Mouse (Mus musculus) embryo, embryonic 10 days (tissue): ENCODE results near the gene Syngr4.
A peak's percentile ranks its signal among the peaks of the same experiment; 100 is the strongest.
"Not testable (repeated sequence)": the region's sequence is repeated elsewhere in the genome, so short reads cannot be mapped to it uniquely, and the experiment has no call there.

ENCODE experiments used
- DNase-seq: peaks from one replicate; pipeline ENCODE4 v3.0.0-alpha.2; 2015; ENCODE audit warnings: low spot score

Syngr4 gene

GRCm38 (mm10) chr7:45896517-45897257, at the start of gene Syngr4, which contains the start of gene Tmem143:
TSS of gene Syngr4 (minus strand) at chr7:45896714.
TSS of gene Tmem143 (plus strand) at chr7:45896941.
- peak; percentile 100 for DNase-seq

GRCm38 (mm10) chr7:45943280-45943679, 46.8 kb upstream of the Syngr4 start:
- DNase-seq, result not testable (repeated sequence)

GRCm38 (mm10) chr7:45941986-45942385, 45.5 kb upstream of the Syngr4 start:
- no peak for DNase-seq

- no peak for DNase-seq
Observed at GRCm38 (mm10) chr7:45939836-45940235, 43.3 kb upstream of the Syngr4 start.

- DNase-seq, result peak; percentile 87
Observed at GRCm38 (mm10) chr7:45935114-45935513, 38.6 kb upstream of the Syngr4 start.

- not testable (repeated sequence) for DNase-seq
Observed at GRCm38 (mm10) chr7:45933766-45934165, 37.3 kb upstream of the Syngr4 start.

- DNase-seq, result no peak
Observed at GRCm38 (mm10) chr7:45929688-45930087, 33.2 kb upstream of the Syngr4 start.

- no peak for DNase-seq
Observed at GRCm38 (mm10) chr7:45928626-45929295, 32.2 kb upstream of the Syngr4 start.

GRCm38 (mm10) chr7:45924429-45924816, 27.9 kb upstream of the Syngr4 start:
- DNase-seq, result no peak

GRCm38 (mm10) chr7:45923762-45924428, 27.4 kb upstream of the Syngr4 start, which contains the start of gene Ccdc114:
TSS of gene Ccdc114 (plus strand) at chr7:45924072.
- DNase-seq, result peak; percentile 83

- peak; percentile 98 for DNase-seq
Observed at GRCm38 (mm10) chr7:45922928-45923761, 26.6 kb upstream of the Syngr4 start.

GRCm38 (mm10) chr7:45921950-45922600, 25.6 kb upstream of the Syngr4 start:
- DNase-seq, result no peak

- no peak for DNase-seq
Observed at GRCm38 (mm10) chr7:45921242-45921621, 24.7 kb upstream of the Syngr4 start, which contains the start of gene Emp3. TSS of gene Emp3 (minus strand) at chr7:45921404.

- DNase-seq, result no peak
Observed at GRCm38 (mm10) chr7:45920583-45921241, 24.2 kb upstream of the Syngr4 start.

- DNase-seq, result no peak
Observed at GRCm38 (mm10) chr7:45919761-45920160, 23.2 kb upstream of the Syngr4 start.

GRCm38 (mm10) chr7:45919083-45919671, 22.7 kb upstream of the Syngr4 start:
- DNase-seq, result no peak

- no peak for DNase-seq
Observed at GRCm38 (mm10) chr7:45917926-45918325, 21.4 kb upstream of the Syngr4 start.

GRCm38 (mm10) chr7:45917004-45917704, 20.6 kb upstream of the Syngr4 start:
- no peak for DNase-seq
